Mouse (Mus musculus) hindbrain, embryonic 14.5 days (tissue): ENCODE results near the gene Nop9. TPM values are rescaled to one million over a fixed set of nuclear protein-coding genes. Genes with fewer than 3 reads are reported as not detected.

Source experiments
- ATAC-seq: fragments of 200-750 bp; cut with Nextera tagmentation; 2 replicates; pipeline ENCODE4 v1.8.0; 2017; ENCODE audit warnings: moderate number of reproducible peaks, mild to moderate bottlenecking, moderate TSS enrichment, moderate library complexity; ENCODE audit not compliant: low FRiP score
- DNase-seq: peaks from one replicate; pipeline ENCODE4 v3.0.0-alpha.2; 2015; ENCODE audit warnings: low spot score
- H3K27ac ChIP-seq: fragments of 300-500 bp; sonication (generic); 2 replicates; pipeline ENCODE4 v1.5.1; 2014; ENCODE audit warnings: mild to moderate bottlenecking, moderate library complexity
- H3K27me3 ChIP-seq: fragments of 300-500 bp; sonication (generic); 2 replicates; pipeline ENCODE4 v1.6.1; 2014; ENCODE audit warnings: mild to moderate bottlenecking, low read length, mixed read lengths; ENCODE audit not compliant: control insufficient read depth, insufficient read depth
- H3K36me3 ChIP-seq: fragments of 300-500 bp; sonication (generic); replicated peaks from 2 replicates; pipeline ENCODE4 v1.6.1; 2014; ENCODE audit not compliant: control insufficient read depth, insufficient read depth
- H3K4me1 ChIP-seq: fragments of 300-500 bp; sonication (generic); replicated peaks from 2 replicates; pipeline ENCODE4 v1.6.1; 2014; ENCODE audit warnings: antibody characterized with exemption, low read length, mixed read lengths; ENCODE audit not compliant: control insufficient read depth, insufficient read depth
- H3K4me2 ChIP-seq: fragments of 300-500 bp; sonication (generic); replicated peaks from 2 replicates; pipeline ENCODE4 v1.6.1; 2014; ENCODE audit warnings: mild to moderate bottlenecking, moderate library complexity
- H3K4me3 ChIP-seq: fragments of 300-500 bp; sonication (generic); replicated peaks from 2 replicates; pipeline ENCODE4 v1.5.1; 2014; ENCODE audit warnings: mild to moderate bottlenecking, low read length
- H3K9ac ChIP-seq: fragments of 300-500 bp; sonication (generic); 2 replicates; pipeline ENCODE4 v1.6.1; 2014
- H3K9me3 ChIP-seq: fragments of 300-500 bp; sonication (generic); 2 replicates; pipeline ENCODE4 v1.6.1; 2016; ENCODE audit warnings: low read length; ENCODE audit not compliant: control insufficient read depth
- WGBS: fragments of 180-500 bp; shearing (Covaris S2); extraction: QIAGEN DNeasy Blood & Tissue Kit; methylation state at CpG from one replicate; pipeline ENCODE4 v1.1.7; 2014; 5-methylcytosine and 5-hydroxymethylcytosine counted together
- polyA plus RNA-seq: library from polyadenylated mRNA; unstranded; fragments of >200 nt; fragmentation: Nextera tagmentation; extraction: Ambion mirVana; gene quantifications from 2 replicates; pipeline ENCODE4 v1.2.1, GENCODE M21; 2014

Gene Nop9
- polyA plus RNA-seq, 1 experiment from 2014 or later: 31.4 TPM

- WGBS: 91% methylated on average over 11 of the region's 11 CpGs
- Histone ChIP-seq H3K36me3 (no peaks in the 10 kb centered on the region), H3K4me2 (no peak overlapping the region), H3K27ac (no peak overlapping the region), H3K9me3 (no peaks in the 10 kb centered on the region), H3K27me3 (peaks cover 15% of the 10 kb centered on the region), H3K4me1 (no peaks in the 10 kb centered on the region), H3K4me3 (no peak overlapping the region), H3K9ac (no peak overlapping the region)
- no peak for DNase-seq
- ATAC-seq: no peak
These were observed 32.3 kb downstream of the Nop9 start for GRCm38 (mm10) chr14:55777806-55778205.

DNA sequence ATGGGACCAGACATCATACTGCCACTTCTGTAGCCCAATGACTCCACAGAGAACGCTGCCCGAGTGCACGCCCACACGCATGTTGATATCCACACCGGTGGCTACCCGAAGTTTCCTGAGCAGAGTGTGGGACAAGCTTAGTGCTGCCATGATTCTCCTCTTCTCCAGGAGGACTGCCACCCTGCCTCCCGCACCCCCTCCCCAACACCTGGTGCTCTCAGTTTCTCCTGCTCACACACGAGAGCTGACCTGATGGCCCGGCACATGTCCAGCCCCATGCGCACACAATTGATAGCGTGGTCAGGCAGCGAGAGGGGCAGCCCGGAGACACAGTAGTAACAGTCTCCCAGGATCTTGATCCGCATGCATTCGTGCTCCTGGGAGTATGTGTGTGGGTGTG lies 33.2 kb downstream of the Nop9 start:
- peaks cover 24% of the 10 kb centered on the region for H3K27me3 ChIP-seq
- no peak overlapping the region for H3K4me2 ChIP-seq
- peaks cover 4% of the 10 kb centered on the region; the same call in 1 of the 2 replicates for H3K4me1 ChIP-seq
- H3K9ac ChIP-seq: no peak overlapping the region
- H3K36me3 ChIP-seq: no peaks in the 10 kb centered on the region
- WGBS: 93% methylated on average over 15 of the region's 15 CpGs
- ATAC-seq: no peak
- no peak overlapping the region for H3K4me3 ChIP-seq
- DNase-seq: no peak
- no peaks in the 10 kb centered on the region for H3K9me3 ChIP-seq
- H3K27ac ChIP-seq: no peak overlapping the region

GRCm38 (mm10) chr14:55779656-55780055 lies 34.2 kb downstream of the Nop9 start:
- WGBS: 68% methylated on average over 16 of the region's 16 CpGs
- Histone ChIP-seq H3K4me1 (peaks cover 4% of the 10 kb centered on the region; the same call in 1 of the 2 replicates), H3K27me3 (peaks cover 34% of the 10 kb centered on the region)

GRCm38 (mm10) chr14:55780736-55781135 lies 35.2 kb downstream of the Nop9 start:
- WGBS: 85% methylated on average over 11 of the region's 11 CpGs
- Histone ChIP-seq H3K9ac (no peak overlapping the region), H3K27me3 (peaks cover 45% of the 10 kb centered on the region), H3K4me3 (no peak overlapping the region), H3K27ac (no peak overlapping the region), H3K4me1 (peaks cover 4% of the 10 kb centered on the region; the same call in 1 of the 2 replicates), H3K4me2 (0 out of 2 replicates have a peak overlapping the region, but pooled peaks have one; percentile 36), H3K9me3 (no peaks in the 10 kb centered on the region), H3K36me3 (no peaks in the 10 kb centered on the region)
- DNase-seq (no peak), ATAC-seq (0 out of 2 replicates have a peak, but pooled peaks have one; percentile 4)

More at GRCm38 (mm10) chr14:55779656-55780055, 34.2 kb downstream of the Nop9 start:
- ATAC-seq (no peak), DNase-seq (no peak)
- H3K9me3 ChIP-seq: no peaks in the 10 kb centered on the region
- H3K27ac ChIP-seq: no peak overlapping the region
- H3K36me3 ChIP-seq: no peaks in the 10 kb centered on the region
- H3K9ac ChIP-seq: no peak overlapping the region
- H3K4me3 ChIP-seq: no peak overlapping the region
- no peak overlapping the region for H3K4me2 ChIP-seq

- DNase-seq (peak; percentile 88), ATAC-seq (peak; percentile 78; the same call in 1 of the 2 replicates)
- Histone ChIP-seq H3K36me3 (no peaks in the 10 kb centered on the region), H3K4me2 (peak overlapping the region; percentile 36), H3K9me3 (no peaks in the 10 kb centered on the region), H3K4me3 (no peak overlapping the region; the same call in 1 of the 2 replicates), H3K9ac (no peak overlapping the region), H3K27ac (no peak overlapping the region), H3K4me1 (peaks cover 4% of the 10 kb centered on the region; the same call in 1 of the 2 replicates), H3K27me3 (peaks cover 50% of the 10 kb centered on the region)
- 17% methylated on average over 14 of the region's 14 CpGs for WGBS
These were observed 35.8 kb downstream of the Nop9 start for GRCm38 (mm10) chr14:55781310-55781709.

- H3K9me3 ChIP-seq: no peaks in the 10 kb centered on the region
- H3K4me2 ChIP-seq: peak overlapping the region; percentile 46; the same call in 1 of the 2 replicates
- peaks cover 4% of the 10 kb centered on the region; the same call in 1 of the 2 replicates for H3K4me1 ChIP-seq
- H3K9ac ChIP-seq: no peak overlapping the region
- WGBS: 56% methylated on average over 9 of the region's 9 CpGs
- H3K36me3 ChIP-seq: no peaks in the 10 kb centered on the region
- ATAC-seq (no peak), DNase-seq (no peak)
- H3K27me3 ChIP-seq: peaks cover 62% of the 10 kb centered on the region
- H3K4me3 ChIP-seq: 0 out of 2 replicates have a peak overlapping the region, but pooled peaks have one; percentile 24
- no peak overlapping the region for H3K27ac ChIP-seq
These were observed 37.0 kb downstream of the Nop9 start for GRCm38 (mm10) chr14:55782361-55782960.

GRCm38 (mm10) chr14:55783171-55783957 lies 37.9 kb downstream of the Nop9 start:
- H3K27ac ChIP-seq: no peak overlapping the region
- 0 out of 2 replicates have a peak overlapping the region, but pooled peaks have one; percentile 28 for H3K9ac ChIP-seq

GRCm38 (mm10) chr14:55783958-55784235 lies 38.4 kb downstream of the Nop9 start, which contains the start of gene Adcy4:
Gene Adcy4, minus strand, starts transcription at chr14:55784095.
- Histone ChIP-seq H3K27ac (no peak within 1 kb of the TSS), H3K4me1 (peaks cover 4% of the 10 kb centered on the region; the same call in 1 of the 2 replicates), H3K9me3 (no peaks in the 10 kb centered on the region), H3K4me3 (peak within 1 kb of the TSS; percentile 24), H3K4me2 (peak within 1 kb of the TSS; percentile 46), H3K9ac (0 out of 2 replicates have a peak within 1 kb of the TSS, but pooled peaks have one; percentile 28), H3K36me3 (no peaks in the 10 kb centered on the region), H3K27me3 (peaks cover 76% of the 10 kb centered on the region)
- WGBS: 5% methylated on average over 13 of the region's 13 CpGs
- DNase-seq (no peak), ATAC-seq (no peak)

More at GRCm38 (mm10) chr14:55783171-55783957, 37.9 kb downstream of the Nop9 start:
- H3K36me3 ChIP-seq: no peaks in the 10 kb centered on the region
- H3K9me3 ChIP-seq: no peaks in the 10 kb centered on the region
- peaks cover 4% of the 10 kb centered on the region; the same call in 1 of the 2 replicates for H3K4me1 ChIP-seq
- H3K4me2 ChIP-seq: peak overlapping the region; percentile 46
- H3K4me3 ChIP-seq: peak overlapping the region; percentile 24
- 2% methylated on average over 31 of the region's 31 CpGs for WGBS
- DNase-seq: peak; percentile 45
- ATAC-seq: no peak
- H3K27me3 ChIP-seq: peaks cover 71% of the 10 kb centered on the region

DNA sequence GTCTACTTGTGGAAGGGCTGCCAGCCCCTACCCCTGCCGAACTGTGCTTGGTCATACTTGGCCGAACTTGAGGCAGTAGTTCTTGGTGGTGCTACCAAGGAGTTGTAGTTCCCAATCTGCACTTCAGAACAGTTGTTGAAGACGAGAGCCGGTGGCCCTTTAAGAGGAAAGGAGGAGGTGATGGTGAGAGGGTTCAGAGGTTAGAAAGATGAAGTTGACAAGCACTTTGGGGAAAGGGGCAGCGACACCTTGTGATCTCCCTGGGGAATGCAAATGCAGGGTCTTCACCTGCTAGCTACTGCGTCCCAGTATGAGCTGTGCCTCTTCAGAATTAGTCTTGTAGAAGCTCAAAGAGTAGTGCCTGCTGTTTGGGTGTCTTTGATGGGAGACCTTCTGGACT lies 39.7 kb downstream of the Nop9 start:
- ATAC-seq (no peak), DNase-seq (no peak)
- 26% methylated on average over 6 of the region's 6 CpGs for WGBS

More for the DNA sequence above, 39.7 kb downstream of the Nop9 start:
- no peaks in the 10 kb centered on the region for H3K9me3 ChIP-seq
- no peak overlapping the region for H3K27ac ChIP-seq
- H3K4me3 ChIP-seq: no peak overlapping the region
- H3K36me3 ChIP-seq: no peaks in the 10 kb centered on the region
- H3K4me2 ChIP-seq: no peak overlapping the region
- H3K4me1 ChIP-seq: peaks cover 4% of the 10 kb centered on the region; the same call in 1 of the 2 replicates
- H3K9ac ChIP-seq: no peak overlapping the region
- peaks cover 89% of the 10 kb centered on the region for H3K27me3 ChIP-seq
